Mouse (Mus musculus) Muller cell, postnatal 12 days (primary cell): ENCODE results near the gene Camk2b.

Source experiments
- DNase-seq: peaks from one replicate; pipeline ENCODE4 v3.0.0-alpha.2; 2015; ENCODE audit errors: inconsistent ontology term

Camk2b gene

DNA sequence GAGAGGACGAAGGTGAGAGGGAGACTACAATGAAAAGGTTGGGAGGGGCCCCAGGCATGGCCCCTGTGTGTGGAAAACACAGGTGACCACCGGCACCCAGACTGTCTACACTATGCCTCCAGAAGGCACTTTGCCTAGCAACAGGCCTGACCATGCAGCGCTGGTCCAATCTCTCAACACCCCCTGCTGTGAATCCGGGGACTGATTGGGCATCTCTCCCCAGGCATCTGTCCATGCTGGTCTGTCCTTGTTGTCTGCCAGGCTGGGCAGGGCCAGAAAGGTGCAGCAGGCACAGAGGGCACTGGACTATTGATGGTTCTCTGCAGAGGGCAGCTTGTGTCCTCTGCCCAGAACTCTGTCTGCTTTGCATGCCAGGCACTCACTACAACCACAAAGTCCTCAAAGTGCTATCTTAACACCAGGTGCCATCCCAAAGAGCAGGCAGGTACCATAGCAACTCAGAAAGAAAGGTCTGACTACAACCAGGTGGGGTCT, 16.0 kb downstream of the Camk2b start:
- DNase-seq: no peak

- no peak for DNase-seq
Measured at GRCm38 (mm10) chr11:6048208-6048607, 18.0 kb downstream of the Camk2b start.

- no peak for DNase-seq
Measured at GRCm38 (mm10) chr11:6038929-6039328, 27.2 kb downstream of the Camk2b start.

DNA sequence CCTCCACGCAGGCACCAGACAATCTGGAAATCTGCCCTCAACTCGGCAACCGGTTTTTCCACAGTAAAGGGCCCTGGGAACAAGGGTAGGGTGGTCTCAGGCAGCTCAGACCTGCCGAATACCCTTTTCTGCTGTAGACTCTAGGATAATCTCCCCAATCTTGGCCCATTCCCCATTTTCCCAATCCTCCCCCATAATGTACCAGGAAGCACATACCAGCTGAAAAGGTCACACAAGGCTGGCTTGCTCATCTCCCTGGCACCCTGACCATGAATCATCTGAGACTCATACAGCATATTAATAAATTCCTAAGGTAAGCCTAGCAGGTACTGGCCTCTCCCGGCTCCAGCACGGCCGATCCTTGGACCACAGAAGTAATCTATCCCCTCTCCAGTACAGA, 28.5 kb downstream of the Camk2b start:
- no peak for DNase-seq

- peak; percentile 41 for DNase-seq
Measured at GRCm38 (mm10) chr11:6037198-6037597, 29.0 kb downstream of the Camk2b start.

GRCm38 (mm10) chr11:6036477-6036876, 29.7 kb downstream of the Camk2b start:
- no peak for DNase-seq

- no peak for DNase-seq
Measured at GRCm38 (mm10) chr11:6035521-6035920, 30.6 kb downstream of the Camk2b start.

DNA sequence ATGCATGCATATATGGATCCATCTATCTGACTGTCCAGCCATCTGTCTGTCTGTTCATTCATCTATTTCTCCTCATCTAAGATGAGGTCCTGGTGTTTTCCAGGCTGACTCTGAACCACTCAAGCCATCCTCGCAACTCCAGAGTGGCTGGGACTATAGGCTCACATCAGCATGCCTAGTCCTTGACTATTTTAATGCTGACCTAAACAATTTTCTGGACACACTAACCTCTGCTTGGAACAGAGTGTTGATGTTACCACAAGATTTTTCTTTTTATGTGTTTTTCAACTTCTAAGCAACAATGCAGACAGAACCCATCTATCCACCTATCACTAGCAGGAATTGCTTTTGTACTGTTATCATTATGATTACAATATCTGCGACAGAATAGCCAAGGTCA, 31.4 kb downstream of the Camk2b start:
- DNase-seq: no peak

DNA sequence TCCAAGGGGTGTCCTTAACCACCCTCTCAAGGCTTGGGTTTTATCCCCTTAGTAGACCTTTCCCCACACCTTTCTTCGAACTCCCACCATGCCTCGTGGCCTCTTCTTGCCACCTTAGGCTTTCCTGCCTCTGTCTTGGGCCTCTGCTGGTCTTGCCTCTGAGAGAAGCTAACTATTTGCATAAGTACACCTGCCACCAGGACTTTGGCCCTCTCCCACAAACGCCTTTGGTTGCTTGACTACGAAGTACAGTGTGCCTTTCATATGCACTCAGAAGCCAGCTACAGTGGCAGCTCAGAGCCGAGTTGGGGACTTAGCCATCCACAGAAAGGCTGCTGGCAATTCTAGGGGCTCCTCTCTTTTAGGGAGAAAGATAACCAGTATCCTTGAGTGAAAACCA, 32.4 kb downstream of the Camk2b start:
- no peak for DNase-seq

DNA sequence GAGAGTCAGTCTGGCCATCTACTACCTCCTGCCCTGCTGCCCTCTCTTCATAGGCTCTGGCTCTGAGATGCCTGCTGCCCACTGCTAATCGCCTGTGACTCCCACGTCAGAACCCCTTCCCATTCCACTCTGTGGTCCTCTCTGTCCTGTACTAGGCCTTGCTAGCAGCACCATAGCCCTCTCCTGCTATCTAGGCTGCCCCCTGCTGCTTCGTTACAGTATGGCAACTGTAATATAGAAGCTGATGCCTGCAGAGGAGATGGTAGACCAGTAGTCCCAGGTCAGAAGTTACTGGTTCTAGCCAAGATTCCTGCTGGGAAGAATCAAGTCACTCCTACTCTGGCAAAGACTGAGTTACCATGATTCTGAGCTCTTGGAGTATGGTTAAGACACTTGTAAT, 33.0 kb downstream of the Camk2b start:
- DNase-seq: no peak

DNA sequence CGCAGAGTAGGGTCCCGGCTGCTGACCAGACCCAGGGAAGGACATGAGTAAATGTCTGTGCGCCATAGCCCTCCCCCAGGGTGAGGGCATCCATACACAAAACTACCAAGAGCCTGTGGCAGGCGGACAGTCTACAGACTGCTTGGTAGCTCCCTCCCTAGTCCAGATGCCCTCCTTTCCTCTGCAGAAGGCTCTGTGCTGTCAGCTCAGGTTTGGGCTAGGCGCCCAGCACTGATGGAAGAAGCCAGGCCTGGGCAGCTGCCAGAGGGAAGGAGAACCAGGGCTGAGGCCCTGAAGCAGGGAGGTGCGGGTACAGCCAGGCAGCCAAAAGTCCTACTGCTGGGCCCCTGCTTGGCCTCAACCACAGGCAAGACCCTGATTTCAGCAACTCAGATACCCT, 35.5 kb downstream of the Camk2b start:
- peak; percentile 87 for DNase-seq

- no peak for DNase-seq
Measured at GRCm38 (mm10) chr11:6029790-6030189, 36.4 kb downstream of the Camk2b start.

- DNase-seq: peak; percentile 40
Measured at GRCm38 (mm10) chr11:6028911-6029310, 37.3 kb downstream of the Camk2b start.

DNA sequence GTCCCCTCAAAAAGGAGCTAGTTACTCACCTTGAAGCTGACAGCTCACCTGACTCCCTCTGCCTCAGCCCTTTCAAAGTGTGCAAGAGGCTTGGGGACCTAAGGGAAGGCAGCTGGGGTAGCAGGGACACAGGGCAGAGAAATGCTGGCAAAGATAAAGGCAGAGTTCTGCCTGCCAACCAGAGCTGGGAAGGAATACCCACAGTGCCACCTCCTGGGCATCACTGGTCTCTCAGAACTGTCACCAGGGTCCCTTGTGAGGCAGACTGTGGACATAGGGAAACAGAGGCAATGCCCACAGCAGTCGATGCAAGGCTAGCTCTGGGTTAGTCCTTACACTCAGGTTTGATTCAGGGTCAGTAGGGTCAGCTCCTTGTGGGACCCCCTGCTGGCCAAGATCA, 39.8 kb downstream of the Camk2b start:
- peak; percentile 48 for DNase-seq

DNA sequence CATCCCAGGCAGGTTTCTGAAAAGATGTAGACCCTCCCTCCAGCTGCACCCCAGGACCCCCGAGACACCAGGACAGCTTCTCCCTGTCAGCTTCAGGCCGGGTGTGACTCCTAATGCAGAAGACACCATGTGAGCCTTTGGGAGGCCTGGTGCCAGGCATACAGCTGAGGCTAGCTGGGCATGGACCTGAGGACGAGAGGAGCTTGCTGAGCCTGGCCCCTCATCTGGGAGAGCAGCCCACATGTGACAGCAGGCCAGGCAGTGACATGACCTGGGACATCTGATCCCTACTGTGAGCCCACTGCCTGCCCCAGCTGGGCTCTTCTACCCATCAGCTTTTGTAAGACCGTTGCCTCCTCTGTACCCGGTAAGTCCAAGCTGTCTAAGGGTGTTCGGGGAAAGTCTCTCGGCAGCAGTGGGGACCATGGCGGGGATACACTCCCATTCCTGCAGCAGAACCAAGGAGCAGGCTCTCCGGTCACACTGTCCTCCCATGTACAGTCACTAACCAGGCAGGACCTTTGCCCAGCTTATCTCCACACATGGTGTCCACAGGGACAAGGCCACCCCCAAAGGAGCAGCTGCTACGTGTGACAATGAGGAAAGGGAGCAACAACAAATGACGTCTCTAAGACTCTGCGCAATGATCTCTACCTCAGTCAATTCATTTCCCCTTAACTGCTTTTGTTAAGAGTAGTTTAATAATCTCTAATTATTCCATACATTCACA, 41.1 kb downstream of the Camk2b start:
- DNase-seq: no peak

GRCm38 (mm10) chr11:6020897-6021839, 45.0 kb downstream of the Camk2b start:
- DNase-seq: peak; percentile 26

DNA sequence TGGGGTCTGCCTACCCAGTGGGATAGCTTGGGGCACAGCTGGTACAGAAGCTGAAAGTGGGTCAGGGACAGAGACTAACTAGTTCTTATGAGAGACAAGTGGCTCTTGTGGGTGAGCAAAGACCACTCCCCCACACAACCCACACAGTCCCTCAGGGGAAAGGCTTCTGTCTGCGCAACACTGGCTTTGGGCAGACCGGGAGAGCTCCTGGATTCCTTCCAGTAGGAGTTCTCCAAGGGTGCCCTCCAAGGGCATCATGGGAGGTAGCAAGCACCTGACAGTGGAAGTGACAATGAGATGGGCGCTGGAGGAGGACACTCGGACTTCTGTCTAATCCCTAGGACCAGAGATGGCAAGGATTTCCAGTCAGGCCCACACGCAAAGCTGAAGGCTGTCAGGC, 45.8 kb downstream of the Camk2b start:
- no peak for DNase-seq

GRCm38 (mm10) chr11:6018218-6019010, 47.7 kb downstream of the Camk2b start:
- no peak for DNase-seq

GRCm38 (mm10) chr11:6017484-6018140, 48.5 kb downstream of the Camk2b start:
- DNase-seq: no peak

- DNase-seq: no peak
Measured at GRCm38 (mm10) chr11:6016797-6017395, 49.3 kb downstream of the Camk2b start.

DNA sequence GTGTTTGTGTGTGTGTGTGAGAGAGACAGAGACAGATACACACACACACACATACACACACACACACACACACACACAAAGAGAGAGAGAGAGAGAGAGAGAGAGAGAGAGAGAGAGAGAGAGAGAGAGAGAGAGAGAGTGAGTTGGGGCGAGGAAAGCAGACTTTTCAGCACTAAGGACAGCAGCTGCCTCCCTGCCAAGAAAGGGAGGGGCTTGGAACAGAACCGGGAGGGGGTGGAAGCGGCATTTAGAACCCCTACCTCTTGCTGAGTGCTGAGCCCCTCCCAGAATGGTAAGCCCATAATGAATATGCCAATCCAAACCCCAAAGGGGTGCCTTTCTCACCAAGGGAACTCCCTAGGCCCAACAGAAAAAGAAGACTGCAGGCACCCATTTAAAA, 49.8 kb downstream of the Camk2b start:
- DNase-seq: no peak
